ENCODE assay signal across 17 mouse cellular contexts in genomic region chr5:100557019-100557418, GRCm38 (mm10). TPM values are rescaled to one million over a fixed set of nuclear protein-coding genes. Genes with fewer than 3 reads are reported as not detected.
DNase-seq lines count a peak whose midpoint lies in the region; ATAC-seq and TF ChIP-seq lines count a peak whose summit lies in the region.
"Had no signal": no experiment of that assay in that cellular context is flagged by ENCODE, and none has a peak within 500 bp of the region (broad histone marks: within the 10 kb centered on the region; RNA-seq: fewer than 3 reads in every experiment).

No protein-coding gene starts in this region.

- ATAC-seq in common myeloid progenitor, adult 5-6 weeks (replicated peaks; ENCODE audit: low read depth, poor library complexity, severe bottlenecking): peak; percentile 76
- ATAC-seq in megakaryocyte, adult 5-6 weeks (ENCODE audit: poor library complexity, severe bottlenecking): peak; percentile 44
- ATAC-seq: forebrain, embryonic 14.5 days had no signal

- H3K27me3 ChIP-seq in kidney, adult 2 months (replicated peaks; ENCODE audit: control insufficient read depth, insufficient read depth, low read length): no peaks in the 10 kb centered on the region
- H3K27me3 ChIP-seq: hindbrain, embryonic 15.5 days had no signal

- 59% methylated on average over 14 of the region's 14 CpGs for WGBS in kidney, adult 2 months

- DNase-seq in kidney, adult 2 months: peak; percentile 36
- no peak for DNase-seq in kidney, postnatal 25 days
- DNase-seq in 416B (ENCODE audit: low read depth): peak; percentile 43
- no peak for DNase-seq in urinary bladder, postnatal 10 days (ENCODE audit: low spot score)
- DNase-seq in spleen, postnatal 10 days (ENCODE audit: low spot score in 2 of 2): no peak
- DNase-seq: adrenal gland, adult 2 months; adrenal gland, postnatal 25 days; cerebellum, adult 11 months; cerebellum, adult 9-10 months; cerebellum, postnatal 25 days; gastrocnemius, adult 2 months; gastrocnemius, postnatal 36 days had no signal

- TF ChIP-seq CTCF in kidney, adult 2 months (conservative IDR thresholded peaks at IDR 0.05; ENCODE audit: insufficient read depth, insufficient read length, low read depth, low read length): no peak

- no peak overlapping the region for H3K27ac ChIP-seq in kidney, adult 2 months (ENCODE audit: insufficient read depth, low read depth, low read length)
- H3K27ac ChIP-seq: embryonic facial prominence, embryonic 10.5 days; gastrocnemius, adult 2 months; hindbrain, embryonic 15.5 days had no signal

- H3K4me1 ChIP-seq in kidney, adult 2 months (ENCODE audit: control insufficient read depth, insufficient read depth, low read length): peaks cover 7% of the 10 kb centered on the region
- H3K4me1 ChIP-seq: embryonic facial prominence, embryonic 10.5 days; hindbrain, embryonic 15.5 days had no signal

- H3K36me3 ChIP-seq in kidney, adult 2 months (ENCODE audit: control insufficient read depth, insufficient read depth, low read length): no peaks in the 10 kb centered on the region
- H3K36me3 ChIP-seq: embryonic facial prominence, embryonic 10.5 days; hindbrain, embryonic 15.5 days had no signal

- H3K4me3 ChIP-seq in kidney, adult 2 months (ENCODE audit: insufficient read depth, low read depth, low read length): no peak overlapping the region
- H3K4me3 ChIP-seq: embryonic facial prominence, embryonic 10.5 days; gastrocnemius, adult 2 months; hindbrain, embryonic 15.5 days had no signal

- TF ChIP-seq POLR2A in kidney, adult 2 months (IDR thresholded peaks at IDR 0.05; ENCODE audit: low read depth, low read length): no peak

RNA-seq across cellular contexts. Expression of gene Plac8, which starts 15.0 kb away (rescaled TPM):
- polyA plus RNA-seq in kidney, adult 2 months (2012; rRNA removed): 44.5 and 60.0 TPM in 2 replicates
- 1,717 and 2,144 TPM in 2 replicates for total RNA-seq in common myeloid progenitor, adult 5-6 weeks (2017)
- 1,942 and 2,045 TPM in 2 replicates for total RNA-seq in megakaryocyte, adult 5-6 weeks (2015)
- total RNA-seq in megakaryocyte, adult 5-6 weeks (2017): 1,369 and 1,731 TPM in 2 replicates
- total RNA-seq: gastrocnemius, adult 2 months; gastrocnemius, postnatal 36 days had no signal

RNA-seq across cellular contexts. Expression of gene Cops4, which starts 38.9 kb away (rescaled TPM):
- polyA plus RNA-seq in kidney, adult 2 months (2012; rRNA removed): 25.4 and 29.8 TPM in 2 replicates
- total RNA-seq in common myeloid progenitor, adult 5-6 weeks (2017): 124 and 138 TPM in 2 replicates
- total RNA-seq in megakaryocyte, adult 5-6 weeks (2015): 45.6 and 56.6 TPM in 2 replicates
- 81.4 and 81.5 TPM in 2 replicates for total RNA-seq in megakaryocyte, adult 5-6 weeks (2017)

RNA-seq across cellular contexts. Expression of gene Lin54, which starts 56.6 kb away (rescaled TPM):
- polyA plus RNA-seq in kidney, adult 2 months (2012; rRNA removed): 6.2 and 6.4 TPM in 2 replicates
- total RNA-seq in common myeloid progenitor, adult 5-6 weeks (2017): 31.5 and 38.7 TPM in 2 replicates
- total RNA-seq in megakaryocyte, adult 5-6 weeks (2015): 36.7 and 39.9 TPM in 2 replicates
- 42.2 and 45.1 TPM in 2 replicates for total RNA-seq in megakaryocyte, adult 5-6 weeks (2017)

Comparison
In these comparisons a context has a peak if more than half of its experiments do, and no peak if none do; other contexts are left out.
1. DNase-seq: peak in kidney, adult 2 months (single experiment) and 416B (single experiment); none in kidney, postnatal 25 days (0 of 2), urinary bladder, postnatal 10 days (single experiment) and spleen, postnatal 10 days (0 of 2).